Mouse (Mus musculus) layer of hippocampus, postnatal 25 days (tissue): ENCODE results near the gene E2f2. TPM values are rescaled to one million over a fixed set of nuclear protein-coding genes. Genes with fewer than 3 reads are reported as not detected.
A peak's percentile ranks its signal among the peaks of the same experiment; 100 is the strongest.

Source experiments
- DNase-seq, 2 experiments: peaks; one replicate each; pipeline ENCODE4 v3.0.0; 2022; ENCODE audit warnings: mixed read lengths in 2 of 2, low spot score in 1 of 2; ENCODE audit errors: extremely low spot score in 1 of 2
- total RNA-seq, 2 experiments: library from RNA; stranded (reverse); gene quantifications; 2 replicates each; pipeline ENCODE4 v1.2.3; 2021

E2f2 gene
- total RNA-seq, 2 experiments from 2014 or later, result 0.59 to 1.2 TPM

DNA sequence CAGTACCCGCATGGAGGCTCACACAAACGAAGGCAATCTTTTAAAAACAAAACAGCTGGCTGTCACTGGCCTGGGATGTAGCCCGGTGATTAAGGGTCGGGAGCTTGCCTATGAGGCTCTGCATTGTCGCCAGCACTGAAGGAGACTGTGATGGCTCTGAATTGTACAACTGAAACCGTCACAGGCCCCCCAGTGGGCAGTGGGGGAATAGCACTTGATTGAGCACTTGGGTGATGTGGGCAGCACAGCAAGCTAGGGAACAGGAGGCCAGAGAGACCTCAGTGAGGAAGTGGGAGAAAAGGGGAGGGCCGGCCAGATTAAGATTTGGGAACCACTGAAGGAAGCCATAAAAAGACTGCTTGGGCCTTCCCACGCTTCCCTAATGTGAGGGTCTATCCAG is 67.4 kb downstream of the E2f2 start:
- DNase-seq, result peak; percentile 63 to 86

GRCm38 (mm10) chr4:136240123-136240522 is 67.9 kb downstream of the E2f2 start:
- no peak for DNase-seq

DNA sequence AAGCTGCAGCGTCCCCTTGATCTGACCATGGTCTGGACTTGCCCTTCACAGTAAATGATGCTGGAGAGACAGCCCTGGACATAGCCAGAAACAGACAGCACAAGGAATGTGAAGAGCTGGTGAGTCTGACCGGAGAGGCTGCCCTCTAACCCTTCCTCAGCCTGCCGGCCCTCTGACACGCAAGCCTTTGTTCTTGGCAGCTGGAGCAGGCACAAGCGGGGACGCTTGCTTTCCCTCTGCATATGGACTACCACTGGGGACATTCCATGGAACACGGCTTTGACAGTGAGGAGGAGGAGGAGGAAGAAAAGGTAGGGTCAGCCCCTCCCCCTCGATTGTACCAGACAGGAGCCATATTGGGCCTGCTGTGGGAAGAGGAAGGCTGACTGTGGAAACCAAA is 68.8 kb downstream of the E2f2 start:
- no peak for DNase-seq

DNA sequence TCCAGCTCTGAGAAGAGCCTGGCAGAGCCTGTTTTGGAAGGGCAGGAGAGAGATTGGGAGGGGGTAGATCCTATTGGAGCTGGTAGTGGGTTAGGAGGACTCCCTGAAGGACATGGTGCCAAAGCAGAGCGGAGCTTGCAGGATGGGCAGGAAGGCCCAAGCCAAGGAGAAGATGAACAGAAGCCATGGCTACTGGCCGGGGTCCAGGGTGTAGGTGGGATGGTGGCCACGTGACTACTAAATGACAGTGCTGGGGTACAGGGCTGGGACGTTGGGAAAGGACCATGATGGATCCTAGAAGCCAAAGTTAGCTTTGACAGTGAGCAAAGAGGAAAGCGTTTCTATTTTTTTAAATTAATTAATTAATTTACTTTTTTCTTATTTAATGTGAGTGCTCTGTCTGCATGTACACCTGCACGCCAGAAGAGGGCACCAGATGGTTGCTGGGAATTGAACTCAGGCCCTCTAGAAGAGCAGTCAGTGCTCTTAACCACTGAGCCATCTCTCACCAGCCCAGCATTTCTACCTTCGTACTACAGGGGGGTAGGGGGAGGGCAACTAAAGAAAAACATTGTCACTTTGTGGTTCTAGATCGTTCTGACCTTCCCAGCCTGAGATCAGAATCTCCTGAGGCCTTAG is 70.0 kb downstream of the E2f2 start:
- peak in 1 of 2 experiments; percentile 41 for DNase-seq

DNA sequence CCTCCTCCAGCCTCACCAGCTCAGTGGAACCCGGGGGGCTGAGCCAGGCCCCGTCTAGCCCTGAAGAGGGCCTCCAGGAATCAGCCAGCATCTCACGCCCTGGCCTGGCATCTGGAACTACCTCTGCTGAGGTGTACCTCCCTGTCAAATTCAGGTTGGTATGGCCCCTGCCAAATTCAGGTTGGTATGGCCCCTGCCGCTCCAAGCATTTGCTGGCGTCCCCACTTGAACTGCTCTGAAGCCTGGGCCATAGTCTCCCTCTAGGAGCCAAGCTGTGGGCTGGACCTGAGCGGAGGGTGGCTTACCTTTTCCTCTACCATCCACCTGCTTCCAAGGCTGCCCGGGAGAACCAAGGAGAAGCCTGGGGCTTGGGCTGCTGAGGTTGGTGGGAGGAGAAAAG is 70.5 kb downstream of the E2f2 start:
- no peak for DNase-seq

- DNase-seq, result no peak
Measured at GRCm38 (mm10) chr4:136244208-136244607, 72.0 kb downstream of the E2f2 start.

Other genes with a start within 250 kb of the E2f2 start
- gene Hmgcl, start 225.9 kb upstream of the E2f2 start, total RNA-seq, result 10 to 100 TPM; 34.0 to 37.1 TPM
- 10 to 100 TPM; 23.1 to 31.6 TPM for gene Gale, start 208.7 kb upstream of the E2f2 start, total RNA-seq
- 100 to 1,000 TPM in 1 of 2 experiments, 10 to 100 TPM in 1; 94.7 to 110 TPM for gene Lypla2, start 199.8 kb upstream of the E2f2 start, total RNA-seq
- gene Pithd1, start 185.1 kb upstream of the E2f2 start, total RNA-seq, result 10 to 100 TPM; 84.3 to 89.7 TPM
- 10 to 100 TPM; 31.3 to 31.4 TPM for gene Eloa, start 150.6 kb upstream of the E2f2 start, total RNA-seq
- 100 to 1,000 TPM; 262 to 319 TPM for gene Rpl11, start 119.0 kb upstream of the E2f2 start, total RNA-seq
- gene Id3, start 28.9 kb upstream of the E2f2 start, total RNA-seq, result 10 to 100 TPM; 51.7 to 62.5 TPM
- gene Asap3, start 34.0 kb downstream of the E2f2 start, total RNA-seq, result 1 to 10 TPM; 2.7 to 4.3 TPM
- under 1 TPM in 1 of 2 experiments, not detected in 1; 0.52 TPM for gene Tcea3, start 75.3 kb downstream of the E2f2 start, total RNA-seq
- gene Zfp46, start 112.3 kb downstream of the E2f2 start, total RNA-seq, result 10 to 100 TPM; 48.8 to 62.9 TPM
- 100 to 1,000 TPM in 1 of 2 experiments, 10 to 100 TPM in 1; 87.1 to 103 TPM for gene Hnrnpr, start 138.5 kb downstream of the E2f2 start, total RNA-seq